Comparison of ENCODE assay signal across 18 mouse cellular contexts in the genomic region with DNA sequence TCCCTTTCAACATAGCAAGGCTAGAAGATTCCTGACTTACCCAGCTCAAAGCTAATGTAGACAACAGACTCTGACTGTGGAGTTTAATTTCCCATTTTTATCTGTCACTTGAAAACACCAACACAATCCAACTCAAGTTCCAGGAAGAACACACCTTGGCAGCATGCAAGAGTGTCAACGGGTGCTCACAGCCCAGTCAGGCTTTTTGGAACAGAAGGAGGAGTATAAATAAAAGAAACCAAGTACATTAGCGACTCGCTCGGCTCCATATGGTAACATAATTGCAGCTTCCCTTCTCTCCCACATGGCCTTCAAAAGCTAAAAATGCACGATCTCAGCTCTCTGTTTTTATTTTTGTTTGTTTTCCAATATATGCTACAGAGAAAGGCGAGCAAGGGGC.
A peak's percentile ranks its signal among the peaks of the same experiment; 100 is the strongest.
DNase-seq lines count a peak whose midpoint lies in the region; ATAC-seq and TF ChIP-seq lines count a peak whose summit lies in the region.
"Had no signal": no experiment of that assay in that cellular context is flagged by ENCODE, and none has a peak within 500 bp of the region (broad histone marks: within the 10 kb centered on the region; RNA-seq: fewer than 3 reads in every experiment).

No protein-coding gene starts in this region.

- no peak for TF ChIP-seq CTCF in forebrain, postnatal 0 days (IDR thresholded peaks at IDR 0.05; ENCODE audit: low read depth)

- no peak for DNase-seq in cerebellum, adult 11 months
- peak; percentile 28 for DNase-seq in layer of hippocampus, adult 11-12 months (ENCODE audit: low spot score)
- no peak for DNase-seq in layer of hippocampus, postnatal 10 days (ENCODE audit: low spot score in 2 of 2)
- peak; percentile 47 for DNase-seq in forebrain, postnatal 0 days
- DNase-seq in right cerebral cortex, postnatal 36 days (ENCODE audit: low spot score in 2 of 2): peak; percentile 21 to 40
- DNase-seq in thymus, postnatal 36 days: no peak
- no peak for DNase-seq in thymus, adult 18-20 months
- DNase-seq: adrenal gland, postnatal 25 days; gastrocnemius, postnatal 14 days; heart, postnatal 10 days; lung, postnatal 14 days had no signal

- H3K4me2 ChIP-seq in forebrain, postnatal 0 days (ENCODE audit: low read depth): no peak overlapping the region
- H3K4me2 ChIP-seq: embryonic facial prominence, embryonic 12.5 days; hindbrain, embryonic 13.5 days; intestine, embryonic 15.5 days; limb, embryonic 13.5 days; liver, embryonic 15.5 days; neural tube, embryonic 13.5 days had no signal

- no peaks in the 10 kb centered on the region for H3K27me3 ChIP-seq in forebrain, postnatal 0 days (ENCODE audit: insufficient read depth, low read length)
- H3K27me3 ChIP-seq: embryonic facial prominence, embryonic 12.5 days; hindbrain, embryonic 13.5 days; intestine, embryonic 15.5 days; limb, embryonic 13.5 days; liver, embryonic 15.5 days; neural tube, embryonic 13.5 days had no signal

- no peak overlapping the region for H3K27ac ChIP-seq in forebrain, postnatal 0 days (ENCODE audit: low read depth, low read length)
- H3K27ac ChIP-seq: embryonic facial prominence, embryonic 12.5 days; hindbrain, embryonic 13.5 days; intestine, embryonic 15.5 days; limb, embryonic 13.5 days; liver, embryonic 15.5 days; neural tube, embryonic 13.5 days had no signal

- no peaks in the 10 kb centered on the region for H3K9me3 ChIP-seq in forebrain, postnatal 0 days (ENCODE audit: low read length)
- H3K9me3 ChIP-seq: embryonic facial prominence, embryonic 12.5 days; hindbrain, embryonic 13.5 days; intestine, embryonic 15.5 days; limb, embryonic 13.5 days; liver, embryonic 15.5 days; neural tube, embryonic 13.5 days had no signal

- no peak overlapping the region for H3K4me3 ChIP-seq in forebrain, postnatal 0 days (ENCODE audit: low read depth, low read length)
- H3K4me3 ChIP-seq: embryonic facial prominence, embryonic 12.5 days; hindbrain, embryonic 13.5 days; intestine, embryonic 15.5 days; limb, embryonic 13.5 days; liver, embryonic 15.5 days; neural tube, embryonic 13.5 days had no signal

- H3K36me3 ChIP-seq in forebrain, postnatal 0 days (ENCODE audit: insufficient read depth): no peaks in the 10 kb centered on the region
- H3K36me3 ChIP-seq: embryonic facial prominence, embryonic 12.5 days; hindbrain, embryonic 13.5 days; intestine, embryonic 15.5 days; limb, embryonic 13.5 days; liver, embryonic 15.5 days; neural tube, embryonic 13.5 days had no signal

- peaks cover 16% of the 10 kb centered on the region; the same call in 1 of the 2 replicates for H3K4me1 ChIP-seq in forebrain, postnatal 0 days (ENCODE audit: insufficient read depth)
- H3K4me1 ChIP-seq: embryonic facial prominence, embryonic 12.5 days; hindbrain, embryonic 13.5 days; intestine, embryonic 15.5 days; limb, embryonic 13.5 days; liver, embryonic 15.5 days had no signal

- ATAC-seq in cerebellum, adult (ENCODE audit: insufficient number of reproducible peaks, low FRiP score, low TSS enrichment): peak; percentile 64; the same call in 1 of the 2 replicates
- ATAC-seq in forebrain, postnatal 0 days: peak; percentile 43
- ATAC-seq: intestine, embryonic 15.5 days had no signal

- no peak overlapping the region for H3K9ac ChIP-seq in forebrain, postnatal 0 days
- H3K9ac ChIP-seq: embryonic facial prominence, embryonic 12.5 days; hindbrain, embryonic 13.5 days; intestine, embryonic 15.5 days; limb, embryonic 13.5 days; liver, embryonic 15.5 days; neural tube, embryonic 13.5 days had no signal

- WGBS in forebrain, postnatal 0 days: 50% methylated on average over 6 of the region's 6 CpGs

Comparison
In these comparisons a context has a peak if more than half of its experiments do, and no peak if none do; other contexts are left out.
1. DNase-seq: peak in layer of hippocampus, adult 11-12 months (single experiment), forebrain, postnatal 0 days (single experiment) and right cerebral cortex, postnatal 36 days (2 of 2); none in cerebellum, adult 11 months (single experiment), layer of hippocampus, postnatal 10 days (0 of 2), thymus, postnatal 36 days (0 of 2) and thymus, adult 18-20 months (0 of 2).